Mouse (Mus musculus) c-Kit-positive CD71-positive TER-119-positive erythroid progenitor cells, embryonic 14.5 days (primary cell): ENCODE data around the gene AC131692.1.

Source experiments
- DNase-seq: peaks from one replicate; pipeline ENCODE4 v3.0.0-alpha.2; 2013; ENCODE audit warnings: low spot score

Gene AC131692.1

GRCm38 (mm10) chr19:6094119-6094518 is at the start of gene AC131692.1:
TSS of gene AC131692.1 (plus strand) at chr19:6094419.
- DNase-seq = no peak

- peak; percentile 68 for DNase-seq
Measured at GRCm38 (mm10) chr19:6045366-6046293, 48.6 kb upstream of the AC131692.1 start.

- DNase-seq = peak; percentile 94
Measured at GRCm38 (mm10) chr19:6046294-6047153, 47.7 kb upstream of the AC131692.1 start, which contains the start of gene Syvn1. TSS of gene Syvn1 (plus strand) at chr19:6046576.

GRCm38 (mm10) chr19:6047154-6047898 is 46.9 kb upstream of the AC131692.1 start:
- DNase-seq = no peak

GRCm38 (mm10) chr19:6047899-6048166 is 46.4 kb upstream of the AC131692.1 start:
- DNase-seq = no peak

GRCm38 (mm10) chr19:6048681-6049410 is 45.4 kb upstream of the AC131692.1 start:
- no peak for DNase-seq

- no peak for DNase-seq
Measured at GRCm38 (mm10) chr19:6052516-6052915, 41.7 kb upstream of the AC131692.1 start.

- DNase-seq = no peak
Measured at GRCm38 (mm10) chr19:6054296-6054695, 39.9 kb upstream of the AC131692.1 start.

- DNase-seq = no peak
Measured at GRCm38 (mm10) chr19:6056696-6057095, 37.5 kb upstream of the AC131692.1 start.

- peak; percentile 97 for DNase-seq
Measured at GRCm38 (mm10) chr19:6057313-6058096, 36.7 kb upstream of the AC131692.1 start, which contains the start of the genes Mrpl49 and Fau. TSS of gene Mrpl49 (minus strand) at chr19:6057785. TSS of gene Fau (plus strand) at chr19:6057844.

GRCm38 (mm10) chr19:6058513-6058912 is 35.7 kb upstream of the AC131692.1 start:
- no peak for DNase-seq

- DNase-seq = no peak
Measured at GRCm38 (mm10) chr19:6058966-6059365, 35.3 kb upstream of the AC131692.1 start.

- DNase-seq = peak; percentile 95
Measured at GRCm38 (mm10) chr19:6061021-6061533, 33.1 kb upstream of the AC131692.1 start, which contains the start of gene Znhit2. TSS of gene Znhit2 (plus strand) at chr19:6061192.

GRCm38 (mm10) chr19:6061641-6062302 is 32.4 kb upstream of the AC131692.1 start:
- peak; percentile 52 for DNase-seq

GRCm38 (mm10) chr19:6062418-6062817 is 31.8 kb upstream of the AC131692.1 start:
- DNase-seq = no peak

- DNase-seq = no peak
Measured at GRCm38 (mm10) chr19:6063081-6063480, 31.1 kb upstream of the AC131692.1 start.

- no peak for DNase-seq
Measured at GRCm38 (mm10) chr19:6066571-6066970, 27.6 kb upstream of the AC131692.1 start.

GRCm38 (mm10) chr19:6067011-6067723 is 27.1 kb upstream of the AC131692.1 start:
- peak; percentile 85 for DNase-seq
